Mouse (Mus musculus): ENCODE results near the gene Dnm3.

GRCm38 (mm10) chr1:162043216-162043615, 434.6 kb downstream of the Dnm3 start:
- TF ChIP-seq CTCF (IDR thresholded peaks at IDR 0.05; ENCODE audit: control insufficient read depth, insufficient read depth, insufficient read length) (no peak), MYOD1 (IDR thresholded peaks at IDR 0.05; ENCODE audit: control insufficient read depth, insufficient read length, low read depth) (no peak)

Data from C2C12 (cell line).